Mouse (Mus musculus) frontal cortex, adult 2 months (tissue): ENCODE data around the gene Inpp5e. TPM values are rescaled to one million over a fixed set of nuclear protein-coding genes. Genes with fewer than 3 reads are reported as not detected.
"Not testable (repeated sequence)": the region's sequence is repeated elsewhere in the genome, so short reads cannot be mapped to it uniquely, and the experiment has no call there.

Experiments used
- DNase-seq, 2 experiments: peaks; one replicate each; pipeline ENCODE4 v3.0.0; 2022; ENCODE audit warnings: low spot score in 1 of 2; ENCODE audit errors: extremely low spot score in 1 of 2
- polyA plus RNA-seq: library from polyadenylated mRNA; depleted of rRNA; stranded (reverse); fragments of >200 nt; gene quantifications from 2 replicates; pipeline ENCODE4 v1.2.3, GENCODE M21; 2012

The Inpp5e gene
- polyA plus RNA-seq, 1 experiment, result 31.6 TPM

GRCm38 (mm10) chr2:26423086-26423485 is 14.1 kb upstream of the Inpp5e start:
- DNase-seq, result no peak

- no peak for DNase-seq
Observed at GRCm38 (mm10) chr2:26421969-26422368, 13.0 kb upstream of the Inpp5e start.

- DNase-seq, result no peak
Observed at GRCm38 (mm10) chr2:26418120-26418519, 9.1 kb upstream of the Inpp5e start.

GRCm38 (mm10) chr2:26417066-26417465 is 8.1 kb upstream of the Inpp5e start:
- DNase-seq, result no peak

- DNase-seq, result peak in 1 of 2 experiments; percentile 46
Observed at GRCm38 (mm10) chr2:26410931-26411411, 2.0 kb upstream of the Inpp5e start.

GRCm38 (mm10) chr2:26410091-26410490 is 1.1 kb upstream of the Inpp5e start:
- no peak for DNase-seq

GRCm38 (mm10) chr2:26409362-26409761 is 359 bp upstream of the Inpp5e start:
- no peak for DNase-seq

GRCm38 (mm10) chr2:26403306-26403705 is 5.7 kb downstream of the Inpp5e start:
- no peak for DNase-seq

GRCm38 (mm10) chr2:26402265-26402664 is 6.7 kb downstream of the Inpp5e start:
- DNase-seq, result no peak

GRCm38 (mm10) chr2:26401023-26401422 is 8.0 kb downstream of the Inpp5e start:
- no peak for DNase-seq

GRCm38 (mm10) chr2:26400296-26400695 is 8.7 kb downstream of the Inpp5e start:
- DNase-seq, result no peak

- no peak for DNase-seq
Observed at GRCm38 (mm10) chr2:26399647-26400046, 9.4 kb downstream of the Inpp5e start.

- no peak for DNase-seq
Observed at GRCm38 (mm10) chr2:26398978-26399377, 10.0 kb downstream of the Inpp5e start.

- no peak for DNase-seq
Observed at GRCm38 (mm10) chr2:26391617-26392016, 17.4 kb downstream of the Inpp5e start.

- DNase-seq, result no peak
Observed at GRCm38 (mm10) chr2:26390954-26391353, 18.0 kb downstream of the Inpp5e start.

- DNase-seq, result peak; percentile 55 to 82
Observed at GRCm38 (mm10) chr2:26389154-26389690, 19.8 kb downstream of the Inpp5e start, which contains the start of the genes Entr1 and Pmpca. TSS of gene Entr1 (minus strand) at chr2:26389316. TSS of gene Pmpca (plus strand) at chr2:26389339.

- DNase-seq, result no peak
Observed at GRCm38 (mm10) chr2:26388682-26389153, 20.3 kb downstream of the Inpp5e start.

GRCm38 (mm10) chr2:26387713-26388112 is 21.3 kb downstream of the Inpp5e start:
- no peak for DNase-seq

- not testable (repeated sequence) for DNase-seq
Observed at GRCm38 (mm10) chr2:26380871-26381270, 28.1 kb downstream of the Inpp5e start.

- peak; percentile 69 to 90 for DNase-seq
Observed at GRCm38 (mm10) chr2:26380131-26380771, 28.8 kb downstream of the Inpp5e start, which contains the start of gene Snapc4. TSS of gene Snapc4 (minus strand) at chr2:26380653.

- DNase-seq, result no peak
Observed at GRCm38 (mm10) chr2:26372396-26372795, 36.6 kb downstream of the Inpp5e start.

- no peak for DNase-seq
Observed at GRCm38 (mm10) chr2:26368572-26368971, 40.4 kb downstream of the Inpp5e start.
